Mouse (Mus musculus) lung, postnatal 4 days (tissue): ENCODE measurements around the gene Ublcp1.
A peak's percentile ranks its signal among the peaks of the same experiment; 100 is the strongest.

Experiments used
- DNase-seq, 2 experiments: peaks; one replicate each; pipeline ENCODE4 v3.0.0; 2021

The Ublcp1 gene

GRCm38 (mm10) chr11:44470432-44471336 lies at the start of gene Ublcp1:
Gene Ublcp1 (minus strand): TSS chr11:44470498.
- DNase-seq: peak; percentile 97

DNA sequence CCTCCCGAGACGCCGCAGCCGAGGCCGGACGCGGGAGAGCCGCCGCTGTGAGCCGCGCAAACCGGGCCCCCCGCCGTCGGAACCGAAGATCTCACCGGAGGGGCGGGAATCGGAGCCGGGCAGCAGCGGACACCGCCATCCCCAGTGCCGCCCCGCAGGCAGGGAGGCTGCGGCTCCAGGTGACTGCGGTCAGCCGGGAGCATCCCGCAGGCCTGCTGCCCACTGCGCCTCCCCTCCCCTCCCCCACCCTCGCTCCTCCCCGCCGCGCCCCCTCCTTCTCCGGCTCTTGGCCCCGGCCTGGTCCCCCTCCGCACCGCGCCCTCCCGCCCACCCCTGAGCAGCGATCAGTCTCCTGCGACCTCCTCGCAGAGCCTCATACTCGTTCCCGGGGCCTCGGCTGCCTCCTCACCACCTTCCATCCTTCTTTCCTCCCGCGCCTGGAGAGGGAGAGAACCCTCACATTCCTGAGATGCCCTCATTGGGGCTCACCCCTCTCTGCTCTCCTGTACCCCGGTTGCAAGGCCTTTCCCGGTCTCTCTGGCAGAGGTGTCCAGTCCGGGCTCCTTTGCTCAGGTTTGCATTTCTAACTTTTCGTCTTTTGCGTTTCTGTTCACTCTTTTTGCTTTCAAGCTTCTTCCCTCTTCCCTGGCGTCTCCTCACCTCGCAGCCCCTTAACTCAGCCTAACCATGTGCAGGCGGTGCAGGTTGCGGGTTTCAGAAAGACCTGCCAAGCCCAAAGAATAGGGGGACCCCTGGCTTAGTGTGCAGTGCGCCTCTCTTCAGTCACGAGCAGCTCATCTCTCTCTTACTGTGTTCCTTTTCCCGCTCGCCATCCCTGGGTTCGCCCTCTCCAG lies 49.0 kb upstream of the Ublcp1 start:
- peak in 1 of 2 experiments; percentile 53 for DNase-seq

DNA sequence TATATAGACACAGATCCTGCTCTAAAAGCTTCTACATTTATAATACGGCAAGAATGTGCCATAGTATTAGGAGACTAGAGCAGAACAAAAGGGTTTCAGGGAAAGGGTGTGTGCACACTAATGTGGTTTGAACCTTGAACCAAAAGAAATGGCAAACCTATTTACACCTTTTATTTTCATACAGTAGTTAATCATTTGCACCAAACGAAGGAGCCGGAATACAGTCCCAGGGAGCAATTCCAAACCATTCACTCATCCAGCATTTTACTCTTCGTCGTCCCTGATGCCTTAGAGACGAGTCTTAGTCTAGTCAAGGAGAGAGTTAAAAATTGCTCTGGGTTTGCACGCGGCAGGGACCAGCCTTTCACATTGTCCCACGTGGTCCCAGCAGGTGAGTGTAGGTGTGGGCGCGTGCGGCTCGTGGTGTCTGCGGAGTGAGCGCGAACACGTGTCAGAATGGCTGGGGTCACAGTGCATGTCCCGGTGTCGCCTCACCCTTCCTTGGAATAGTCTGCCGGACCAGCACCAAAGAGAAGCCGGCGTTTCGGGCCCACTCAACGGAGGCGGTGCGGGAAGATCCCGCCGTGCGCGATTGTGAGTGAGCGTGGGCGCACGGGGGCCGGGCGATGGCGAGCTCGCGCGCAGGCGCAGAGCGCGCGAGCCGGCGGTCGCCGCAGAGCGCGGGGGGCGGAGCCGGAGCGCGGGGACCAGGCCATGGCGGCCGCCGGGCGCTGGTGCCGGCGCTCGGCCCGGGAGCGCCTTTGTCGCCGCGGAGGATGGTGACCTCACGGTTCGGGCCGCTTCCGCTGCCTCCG lies 48.2 kb upstream of the Ublcp1 start, which contains the start of gene Rnf145:
Gene Rnf145 (plus strand): TSS at position 684 of the 815 bp plus-strand sequence.
- peak; percentile 80 to 86 for DNase-seq

DNA sequence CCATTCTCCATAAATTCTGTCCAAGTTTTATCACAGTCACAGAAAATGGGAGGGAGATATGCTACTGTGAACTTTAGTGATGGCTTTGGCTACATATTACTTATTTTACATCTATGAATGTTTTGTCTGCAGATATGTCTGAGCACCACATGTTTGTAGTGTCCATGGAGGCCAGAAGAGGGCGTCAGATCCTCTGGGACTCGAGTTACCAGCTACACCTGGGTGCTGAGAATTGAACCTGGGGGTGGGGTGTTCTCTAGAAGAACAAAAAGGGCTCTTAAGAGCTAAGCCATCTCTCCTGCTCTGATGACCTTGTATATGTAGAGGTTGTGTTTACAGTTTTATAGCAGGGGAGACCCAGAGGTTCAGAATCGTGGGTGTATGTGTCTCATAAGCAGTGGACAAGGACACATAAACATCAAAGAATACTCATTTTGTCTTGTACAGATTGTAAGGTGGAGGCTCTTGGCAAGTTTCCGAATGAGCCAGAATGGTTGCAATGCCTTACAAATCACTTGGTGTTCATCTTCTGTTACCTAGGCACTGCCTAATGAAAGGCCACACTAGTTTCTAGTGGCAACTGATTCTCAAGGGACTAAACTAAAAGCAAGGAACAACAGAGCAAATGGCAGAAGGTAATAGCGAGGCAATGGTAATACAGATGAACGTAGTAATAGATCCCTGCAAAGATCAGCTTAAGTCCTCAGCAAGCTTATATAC lies 47.4 kb upstream of the Ublcp1 start:
- DNase-seq: no peak

DNA sequence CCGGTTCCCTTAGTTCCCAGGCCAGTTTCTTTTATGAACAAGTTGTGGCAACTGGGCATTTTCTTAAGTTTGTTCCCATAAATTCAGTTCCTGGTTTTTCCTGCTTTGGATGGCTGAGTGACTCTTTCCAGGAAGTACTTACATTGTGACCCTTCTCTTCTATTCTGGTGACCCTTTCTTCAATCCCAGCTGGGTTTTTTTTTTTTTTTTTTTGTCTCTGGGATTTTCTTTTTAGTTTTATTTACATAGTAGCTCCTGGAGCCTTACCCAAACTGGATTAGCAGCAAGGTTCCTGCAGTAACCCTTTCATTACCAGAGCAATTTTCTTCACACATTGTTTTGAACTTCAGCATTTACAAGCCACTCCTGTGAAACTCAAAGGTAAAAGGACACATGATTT lies 46.1 kb upstream of the Ublcp1 start:
- no peak for DNase-seq

DNA sequence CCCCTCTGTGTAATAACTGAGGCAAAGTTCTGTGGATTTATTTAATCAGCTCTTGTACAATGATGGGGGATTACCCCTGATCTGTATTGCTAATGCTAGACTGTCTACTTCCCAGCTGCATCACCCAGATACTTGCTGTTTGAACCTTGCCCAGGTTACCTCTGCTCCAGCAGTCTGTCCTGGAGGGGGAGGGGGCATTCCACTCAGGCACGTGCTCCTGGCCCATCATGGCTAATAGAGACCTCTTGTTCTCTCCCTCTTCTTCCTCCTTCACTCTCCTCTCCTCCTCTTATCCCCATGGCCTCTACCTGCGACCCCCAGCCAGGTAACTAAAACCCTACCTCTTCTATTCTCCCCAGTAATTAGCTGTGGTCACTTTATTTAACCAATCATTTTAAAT lies 44.4 kb upstream of the Ublcp1 start:
- no peak for DNase-seq

- no peak for DNase-seq
Measured at GRCm38 (mm10) chr11:44513026-44513422, 42.7 kb upstream of the Ublcp1 start.

- no peak for DNase-seq
Measured at GRCm38 (mm10) chr11:44512044-44513025, 42.0 kb upstream of the Ublcp1 start.

- DNase-seq: no peak
Measured at GRCm38 (mm10) chr11:44510371-44510770, 40.1 kb upstream of the Ublcp1 start.

GRCm38 (mm10) chr11:44509906-44510305 lies 39.6 kb upstream of the Ublcp1 start:
- DNase-seq: no peak

GRCm38 (mm10) chr11:44508876-44509275 lies 38.6 kb upstream of the Ublcp1 start:
- DNase-seq: no peak

- DNase-seq: no peak
Measured at GRCm38 (mm10) chr11:44504761-44505160, 34.5 kb upstream of the Ublcp1 start.

DNA sequence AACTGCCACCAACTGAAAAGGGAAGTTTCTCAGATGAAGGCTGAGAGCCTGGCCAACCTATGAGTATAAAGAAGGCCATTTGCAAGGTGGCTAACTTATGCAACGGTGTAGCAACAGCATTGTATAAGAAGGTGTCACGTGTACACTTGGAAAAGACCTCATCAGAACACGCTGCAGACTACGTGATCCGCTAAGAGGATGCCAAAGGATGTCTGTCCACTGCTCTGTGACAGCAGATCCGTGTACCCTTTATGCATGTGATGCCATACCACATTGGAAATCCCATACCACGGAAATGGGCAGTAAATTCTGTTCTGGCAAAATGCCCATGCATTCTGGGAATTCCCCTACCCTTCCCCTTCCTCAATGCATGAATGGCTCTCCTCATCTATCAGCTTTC lies 33.8 kb upstream of the Ublcp1 start:
- DNase-seq: no peak

DNA sequence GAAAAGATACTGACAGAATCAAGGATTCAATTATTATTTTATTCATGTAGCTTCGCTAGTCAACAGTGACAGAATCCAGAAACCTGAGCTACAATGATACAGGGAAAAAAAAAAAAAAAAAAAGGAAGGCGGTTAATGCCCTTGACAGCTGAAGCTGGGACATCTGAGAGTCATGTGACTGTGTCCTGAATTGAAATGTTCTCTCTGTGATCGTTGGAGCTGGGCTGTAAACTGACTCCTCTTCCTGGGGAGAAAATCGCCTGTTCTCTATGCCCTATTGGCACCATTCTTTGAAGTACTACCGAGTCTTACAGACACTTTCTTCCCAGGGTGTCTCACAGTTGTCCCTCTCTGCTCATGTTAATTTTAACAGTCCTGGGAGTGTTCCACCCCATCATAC lies 32.6 kb upstream of the Ublcp1 start:
- DNase-seq: no peak

DNA sequence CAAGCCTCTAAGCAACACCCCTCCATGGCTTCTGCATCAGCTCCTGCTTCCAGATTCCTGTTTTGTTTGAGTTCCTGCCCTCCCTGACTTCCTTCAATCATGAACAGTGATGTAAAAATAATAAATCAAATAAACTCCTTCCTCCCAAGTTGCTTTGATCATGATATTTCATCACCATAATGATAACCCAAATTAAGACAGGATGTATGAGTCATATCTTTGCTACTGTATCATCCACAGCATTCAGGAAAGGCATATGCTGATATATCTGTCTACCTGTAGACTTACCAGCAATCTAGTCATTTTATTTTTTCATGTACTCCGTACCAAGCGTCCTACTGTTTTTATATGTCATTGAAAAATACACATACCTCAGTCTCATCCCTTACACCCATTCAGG lies 31.2 kb upstream of the Ublcp1 start:
- DNase-seq: no peak

DNA sequence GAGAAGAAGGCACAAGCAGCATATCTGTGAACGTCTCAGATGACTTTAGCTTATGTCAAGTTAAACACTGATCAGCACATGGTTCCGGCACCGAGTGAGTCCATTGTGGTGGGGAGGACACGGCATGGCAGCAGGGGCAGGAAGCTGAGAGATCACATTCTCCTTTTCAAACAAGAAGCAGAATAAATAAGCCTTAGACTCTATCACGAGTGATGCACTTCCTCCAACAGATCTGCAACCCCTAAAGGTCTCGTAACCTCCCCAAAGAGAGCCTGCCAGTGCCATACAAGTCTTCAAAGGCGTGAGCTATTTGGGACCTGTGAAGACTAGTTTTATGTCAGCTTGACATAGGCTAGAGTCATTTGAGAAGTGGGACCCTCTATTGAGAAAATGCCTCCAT lies 30.7 kb upstream of the Ublcp1 start:
- no peak for DNase-seq

DNA sequence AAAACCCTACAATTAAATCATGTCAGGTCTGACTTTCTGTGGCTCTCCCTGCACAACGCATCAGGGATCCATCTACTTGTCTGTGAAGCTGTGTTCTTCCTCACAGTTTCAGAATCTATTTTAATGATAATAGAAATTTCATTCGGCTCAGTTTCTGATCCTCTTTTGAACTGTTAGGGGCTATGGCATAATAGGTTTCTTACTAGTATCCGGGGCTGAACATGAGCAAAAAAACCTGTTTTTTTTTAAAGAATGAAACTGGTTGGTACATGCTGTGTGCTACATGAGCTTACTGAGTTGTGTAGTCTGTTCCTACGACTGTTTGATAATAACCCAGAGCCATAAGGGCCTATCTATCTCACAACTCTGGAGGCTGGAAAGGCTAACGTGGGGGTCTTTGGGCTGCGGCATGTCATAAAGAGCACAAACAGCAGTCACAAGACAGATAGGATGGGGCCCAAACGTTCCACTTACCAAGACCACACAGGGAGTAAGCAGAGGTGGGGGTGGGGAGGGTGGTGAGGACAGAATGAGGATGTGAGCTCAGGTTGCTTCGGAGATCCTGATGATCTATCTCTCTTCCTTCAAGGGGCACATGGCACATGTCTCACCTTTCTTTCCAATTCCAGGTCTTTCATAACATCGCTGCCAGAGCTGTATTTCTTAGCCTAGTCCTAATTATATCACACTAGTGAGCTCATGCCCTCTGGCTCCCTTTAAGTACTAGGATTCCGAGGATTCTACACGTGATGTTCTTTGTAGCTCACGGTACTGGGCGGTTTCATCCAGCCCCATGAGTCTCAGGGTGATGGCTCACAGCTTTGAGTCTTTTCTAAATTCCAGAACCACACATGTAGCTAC lies 28.3 kb upstream of the Ublcp1 start:
- DNase-seq: no peak

GRCm38 (mm10) chr11:44496217-44496616 lies 25.9 kb upstream of the Ublcp1 start:
- DNase-seq: peak; percentile 44 to 49

DNA sequence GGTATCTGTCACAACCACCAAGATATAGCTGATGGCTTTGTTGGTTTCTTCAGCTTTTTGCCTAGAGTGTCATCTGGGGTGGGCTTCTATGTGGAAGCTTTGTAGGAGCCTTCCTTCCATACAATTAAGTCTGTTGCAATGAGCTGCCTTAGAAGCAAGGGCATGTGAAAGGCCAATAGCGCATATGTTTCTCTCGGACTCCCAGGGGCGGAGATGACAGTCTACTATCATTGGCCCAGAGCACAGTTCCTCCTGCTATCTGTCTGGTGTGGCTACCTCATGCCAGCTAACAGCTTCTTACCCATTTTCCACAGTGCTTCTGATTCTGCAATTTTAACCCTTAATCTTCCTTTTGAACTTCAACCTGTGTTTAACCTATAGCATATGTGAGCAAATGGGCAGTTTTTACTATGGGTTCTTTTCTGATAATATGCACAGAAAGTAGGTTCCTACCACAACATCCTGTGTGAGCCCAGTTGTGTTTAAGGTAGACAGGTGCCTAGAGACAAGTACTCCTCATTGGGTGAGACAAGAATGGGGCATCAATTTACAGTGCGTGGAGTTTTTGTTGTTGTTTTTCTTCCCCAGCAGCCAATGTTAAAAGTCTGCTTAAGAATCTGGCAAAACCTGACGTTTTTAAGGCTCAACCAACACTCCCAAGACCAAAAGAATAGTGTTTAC lies 24.5 kb upstream of the Ublcp1 start:
- DNase-seq: no peak
